Mouse (Mus musculus): ENCODE results near the gene Stab1. TPM values are rescaled to one million over a fixed set of nuclear protein-coding genes. Genes with fewer than 3 reads are reported as not detected.

The Stab1 gene
- polyA plus RNA-seq, 2 experiments, result 18.9 to 19.3 TPM

GRCm38 (mm10) chr14:31213868-31214267 lies 45.4 kb upstream of the Stab1 start:
- Histone ChIP-seq H3K36me3 (replicated peaks; ENCODE audit: control insufficient read depth, insufficient read depth, low read depth) (no peaks in the 10 kb centered on the region), H3K27ac (no peak overlapping the region), H3K9ac (replicated peaks) (no peak overlapping the region), H3K4me3 (ENCODE audit: insufficient read depth in 1 of 2, low read depth in 2 of 2, low read length in 2 of 2) (no peak overlapping the region), H3K4me2 (ENCODE audit: low read depth) (no peak overlapping the region), H3K4me1 (replicated peaks; ENCODE audit: control insufficient read depth in 2 of 2, insufficient read depth in 2 of 2, low read length in 1 of 2) (peaks cover 0 to 8% of the 10 kb centered on the region in 2 experiments; a peak in 2 of 4 replicates), H3K9me3 (ENCODE audit: control insufficient read depth, low read length) (no peaks in the 10 kb centered on the region), H3K27me3 (ENCODE audit: control insufficient read depth, insufficient read depth, low read length) (no peaks in the 10 kb centered on the region)
- DNase-seq (ENCODE audit: low read depth in 3 of 3, low spot score in 3 of 3) (no peak), ATAC-seq (ENCODE audit: insufficient read depth) (no peak)
- WGBS (ENCODE audit: insufficient replicate concordance), result 46% methylated on average over 8 of the region's 8 CpGs
- TF ChIP-seq CTCF (IDR thresholded peaks at IDR 0.05; ENCODE audit: low read depth), result no peak
- no peak for TF ChIP-seq EP300 (IDR thresholded peaks at IDR 0.05; ENCODE audit: low read depth)

GRCm38 (mm10) chr14:31212499-31212898 lies 44.1 kb upstream of the Stab1 start:
- DNase-seq (ENCODE audit: low read depth in 3 of 3, low spot score in 3 of 3), result no peak
- no peaks in the 10 kb centered on the region for H3K9me3 ChIP-seq (ENCODE audit: control insufficient read depth, low read length)
- 83% methylated on average over 3 of the region's 3 CpGs for WGBS (ENCODE audit: insufficient replicate concordance)

GRCm38 (mm10) chr14:31211854-31212253 lies 43.4 kb upstream of the Stab1 start:
- H3K27ac ChIP-seq, result no peak overlapping the region
- no peak overlapping the region for H3K9ac ChIP-seq (replicated peaks)
- no peaks in the 10 kb centered on the region for H3K9me3 ChIP-seq (ENCODE audit: control insufficient read depth, low read length)
- H3K36me3 ChIP-seq (replicated peaks; ENCODE audit: control insufficient read depth, insufficient read depth, low read depth), result no peaks in the 10 kb centered on the region
- DNase-seq (ENCODE audit: low read depth in 3 of 3, low spot score in 3 of 3) (no peak), ATAC-seq (ENCODE audit: insufficient read depth) (no peak)
- no peak overlapping the region for H3K4me2 ChIP-seq (ENCODE audit: low read depth)
- peaks cover 7 to 18% of the 10 kb centered on the region in 2 experiments for H3K4me1 ChIP-seq (replicated peaks; ENCODE audit: control insufficient read depth in 2 of 2, insufficient read depth in 2 of 2, low read length in 1 of 2)
- WGBS (ENCODE audit: insufficient replicate concordance), result 68% methylated on average over 6 of the region's 6 CpGs
- no peak for TF ChIP-seq EP300 (IDR thresholded peaks at IDR 0.05; ENCODE audit: low read depth)
- TF ChIP-seq CTCF (IDR thresholded peaks at IDR 0.05; ENCODE audit: low read depth), result no peak
- no peak overlapping the region for H3K4me3 ChIP-seq (ENCODE audit: insufficient read depth in 1 of 2, low read depth in 2 of 2, low read length in 2 of 2)
- H3K27me3 ChIP-seq (ENCODE audit: control insufficient read depth, insufficient read depth, low read length), result no peaks in the 10 kb centered on the region

More at GRCm38 (mm10) chr14:31212499-31212898, 44.1 kb upstream of the Stab1 start:
- Histone ChIP-seq H3K36me3 (replicated peaks; ENCODE audit: control insufficient read depth, insufficient read depth, low read depth) (no peaks in the 10 kb centered on the region), H3K27me3 (ENCODE audit: control insufficient read depth, insufficient read depth, low read length) (no peaks in the 10 kb centered on the region), H3K9ac (replicated peaks) (no peak overlapping the region), H3K4me1 (replicated peaks; ENCODE audit: control insufficient read depth in 2 of 2, insufficient read depth in 2 of 2, low read length in 1 of 2) (peaks cover 1 to 12% of the 10 kb centered on the region in 2 experiments), H3K4me2 (ENCODE audit: low read depth) (no peak overlapping the region), H3K4me3 (ENCODE audit: insufficient read depth in 1 of 2, low read depth in 2 of 2, low read length in 2 of 2) (no peak overlapping the region), H3K27ac (no peak overlapping the region)
- no peak for TF ChIP-seq CTCF (IDR thresholded peaks at IDR 0.05; ENCODE audit: low read depth)
- no peak for TF ChIP-seq EP300 (IDR thresholded peaks at IDR 0.05; ENCODE audit: low read depth)
- no peak for ATAC-seq (ENCODE audit: insufficient read depth)

GRCm38 (mm10) chr14:31209133-31209557 lies 40.7 kb upstream of the Stab1 start:
- DNase-seq (ENCODE audit: low read depth in 3 of 3, low spot score in 3 of 3), result no peak
- ATAC-seq (ENCODE audit: insufficient read depth), result no peak
- Histone ChIP-seq H3K27me3 (ENCODE audit: control insufficient read depth, insufficient read depth, low read length) (no peaks in the 10 kb centered on the region), H3K36me3 (replicated peaks; ENCODE audit: control insufficient read depth, insufficient read depth, low read depth) (peaks cover under 1% of the 10 kb centered on the region; the same call in 1 of the 2 replicates), H3K27ac (no peak overlapping the region), H3K4me2 (ENCODE audit: low read depth) (no peak overlapping the region), H3K4me1 (replicated peaks; ENCODE audit: control insufficient read depth in 2 of 2, insufficient read depth in 2 of 2, low read length in 1 of 2) (peaks cover 7 to 24% of the 10 kb centered on the region in 2 experiments), H3K9ac (replicated peaks) (no peak overlapping the region), H3K4me3 (ENCODE audit: insufficient read depth in 1 of 2, low read depth in 2 of 2, low read length in 2 of 2) (no peak overlapping the region), H3K9me3 (ENCODE audit: control insufficient read depth, low read length) (no peaks in the 10 kb centered on the region)
- TF ChIP-seq CTCF (IDR thresholded peaks at IDR 0.05; ENCODE audit: low read depth) (no peak), EP300 (IDR thresholded peaks at IDR 0.05; ENCODE audit: low read depth) (no peak)
- 53% methylated on average over 4 of the region's 4 CpGs for WGBS (ENCODE audit: insufficient replicate concordance)

GRCm38 (mm10) chr14:31208084-31208483 lies 39.6 kb upstream of the Stab1 start, which contains the start of gene Tnnc1:
Gene Tnnc1, plus strand, starts transcription at chr14:31208312.
- peak within 1 kb of the TSS; percentile 80 for H3K9ac ChIP-seq (replicated peaks)
- TF ChIP-seq CTCF (IDR thresholded peaks at IDR 0.05; ENCODE audit: low read depth) (no peak), EP300 (IDR thresholded peaks at IDR 0.05; ENCODE audit: low read depth) (no peak)
- peak within 1 kb of the TSS; percentile 78 for H3K4me2 ChIP-seq (ENCODE audit: low read depth)
- no peak within 1 kb of the TSS; the same call in 1 of the 2 replicates for H3K27ac ChIP-seq
- peak within 1 kb of the TSS; percentile 67 to 82 for H3K4me3 ChIP-seq (ENCODE audit: insufficient read depth in 1 of 2, low read depth in 2 of 2, low read length in 2 of 2)
- DNase-seq (ENCODE audit: low read depth in 3 of 3, low spot score in 3 of 3) (no peak), ATAC-seq (ENCODE audit: insufficient read depth) (no peak)
- H3K36me3 ChIP-seq (replicated peaks; ENCODE audit: control insufficient read depth, insufficient read depth, low read depth), result peaks cover 9% of the 10 kb centered on the region
- H3K27me3 ChIP-seq (ENCODE audit: control insufficient read depth, insufficient read depth, low read length), result no peaks in the 10 kb centered on the region
- WGBS (ENCODE audit: insufficient replicate concordance), result 69% methylated on average over 2 of the region's 2 CpGs
- peaks cover 7 to 24% of the 10 kb centered on the region in 2 experiments for H3K4me1 ChIP-seq (replicated peaks; ENCODE audit: control insufficient read depth in 2 of 2, insufficient read depth in 2 of 2, low read length in 1 of 2)
- no peaks in the 10 kb centered on the region for H3K9me3 ChIP-seq (ENCODE audit: control insufficient read depth, low read length)

All from liver, embryonic 14.5 days (tissue).